Mouse (Mus musculus): ENCODE measurements at regions not wholly inside any gene's neighbourhood (a gene's known extent, or its start where the extent isn't known, plus 50 kb on each side); places are given as distances from the start of the nearest gene placed in this dataset.

DNA sequence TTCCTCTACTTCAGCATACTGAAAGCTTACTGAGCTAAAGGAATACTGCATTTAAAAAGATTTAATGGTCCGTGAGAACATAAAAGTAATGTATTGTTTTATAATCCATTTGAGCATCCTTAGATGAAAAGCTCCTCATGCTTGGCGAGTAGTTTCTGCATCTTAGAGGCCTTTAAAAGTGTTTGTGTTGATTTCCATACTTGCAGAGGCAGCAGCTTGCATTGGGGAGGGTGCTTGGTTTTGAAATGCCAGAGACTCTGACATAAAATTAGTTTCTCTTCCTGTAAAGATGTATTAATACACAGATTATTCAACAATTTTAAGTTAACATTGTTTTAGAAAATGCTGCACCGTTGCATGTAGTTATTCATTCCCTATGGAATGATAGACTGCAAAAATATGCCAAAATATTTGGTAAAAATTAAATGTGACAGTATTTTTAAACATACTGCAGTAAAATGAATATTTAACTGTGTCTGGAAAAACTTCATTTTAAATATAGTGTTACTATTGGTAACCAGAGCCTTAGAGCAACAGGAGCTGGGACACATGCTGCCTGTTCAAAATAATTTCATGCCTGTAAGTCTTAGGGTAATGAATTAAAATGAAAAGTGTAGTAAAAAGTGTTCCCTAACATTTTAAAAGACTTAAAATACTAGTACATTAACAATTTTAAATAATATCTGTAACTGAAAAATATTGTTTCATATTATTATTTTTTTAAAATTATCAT is 234.7 kb upstream of the Gm10800 start:
- peak; percentile 3 to 4 for DNase-seq (ENCODE audit: extremely low spot score in 1 of 2, low spot score in 1 of 2)

All from frontal cortex, adult 2 months (tissue).